Mouse (Mus musculus): ENCODE data around the gene Svip.

DNA sequence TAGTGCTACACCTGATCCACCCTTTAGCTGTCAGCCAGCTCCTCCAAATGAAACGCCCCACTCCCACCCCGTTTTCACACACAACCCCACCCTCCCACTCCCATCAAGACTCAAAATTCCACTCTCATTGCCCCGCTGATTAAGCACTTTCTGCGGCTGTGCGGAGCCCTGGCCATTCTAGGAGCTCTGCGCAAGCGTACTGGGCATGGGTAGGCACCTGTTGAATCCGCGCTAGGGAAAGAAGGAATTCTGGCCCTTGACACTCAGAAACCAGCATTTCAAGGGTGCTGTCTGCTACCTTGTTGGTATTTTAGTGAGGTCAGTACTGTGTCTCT is 445 bp upstream of the Svip start:
- no peak for TF ChIP-seq CTCF (IDR thresholded peaks at IDR 0.05; ENCODE audit: borderline replicate concordance, insufficient read depth, low read length)
- TF ChIP-seq POLR2A (IDR thresholded peaks at IDR 0.05; ENCODE audit: low read depth, low read length), result no peak
